Mouse (Mus musculus): ENCODE data around the gene Nr0b2.

DNA sequence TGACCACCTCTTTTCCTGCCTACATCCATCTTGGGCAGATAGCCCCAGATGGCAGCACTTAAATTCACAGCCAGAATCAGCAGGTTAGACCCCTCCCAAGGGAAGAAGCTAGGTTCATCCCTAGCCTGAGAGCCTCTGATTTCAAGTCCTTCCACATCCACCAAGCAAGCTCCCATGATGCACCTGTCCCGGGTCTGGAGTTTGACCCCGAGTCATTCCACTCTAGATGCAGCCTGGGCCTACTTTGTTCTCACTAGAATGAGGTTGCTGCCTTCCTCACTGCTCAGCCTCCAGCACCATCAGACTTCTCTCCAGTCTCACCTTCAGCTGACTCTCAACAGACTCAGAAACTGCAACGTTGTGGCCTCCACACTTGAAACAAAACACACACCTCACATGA, 17.1 kb upstream of the Nr0b2 start:
- no peak for TF ChIP-seq POLR2A (IDR thresholded peaks at IDR 0.05; ENCODE audit: borderline replicate concordance, low read depth, low read length)
- no peak for TF ChIP-seq CTCF (IDR thresholded peaks at IDR 0.05; ENCODE audit: low read depth, low read length)
